Comparison of ENCODE assay signal across 23 mouse cellular contexts in genomic region chr9:113340036-113340435, GRCm38 (mm10).
"Had no signal": no experiment of that assay in that cellular context is flagged by ENCODE, and none has a peak within 500 bp of the region (broad histone marks: within the 10 kb centered on the region; RNA-seq: fewer than 3 reads in every experiment).

No protein-coding gene starts in this region.

- H3K27ac ChIP-seq: heart, adult 2 months; heart, embryonic 13.5 days; heart, embryonic 15.5 days; hindbrain, embryonic 13.5 days; hindbrain, embryonic 15.5 days; hindbrain, postnatal 0 days; intestine, embryonic 15.5 days; kidney, embryonic 15.5 days; kidney, postnatal 0 days; limb, embryonic 13.5 days; limb, embryonic 15.5 days; liver, embryonic 13.5 days had no signal

- H3K4me1 ChIP-seq: heart, embryonic 15.5 days; hindbrain, embryonic 13.5 days; intestine, embryonic 15.5 days; liver, embryonic 13.5 days had no signal

- H3K27me3 ChIP-seq: heart, embryonic 13.5 days; heart, embryonic 15.5 days; hindbrain, embryonic 13.5 days; hindbrain, embryonic 15.5 days; intestine, embryonic 15.5 days; kidney, embryonic 15.5 days; limb, embryonic 13.5 days; limb, embryonic 15.5 days; liver, embryonic 13.5 days had no signal

- H3K9ac ChIP-seq: heart, embryonic 13.5 days; heart, embryonic 15.5 days; hindbrain, embryonic 13.5 days; hindbrain, embryonic 15.5 days; intestine, embryonic 15.5 days; kidney, embryonic 15.5 days; limb, embryonic 13.5 days; limb, embryonic 15.5 days; liver, embryonic 13.5 days had no signal

- H3K4me3 ChIP-seq: heart, adult 2 months; heart, embryonic 13.5 days; heart, embryonic 15.5 days; hindbrain, embryonic 13.5 days; hindbrain, embryonic 15.5 days; intestine, embryonic 15.5 days; kidney, embryonic 15.5 days; limb, embryonic 13.5 days; limb, embryonic 15.5 days; liver, embryonic 13.5 days had no signal

- H3K4me2 ChIP-seq: heart, embryonic 11.5 days; heart, embryonic 13.5 days; heart, embryonic 15.5 days; hindbrain, embryonic 13.5 days; hindbrain, embryonic 15.5 days; intestine, embryonic 15.5 days; kidney, embryonic 15.5 days; limb, embryonic 13.5 days; limb, embryonic 15.5 days; liver, embryonic 13.5 days had no signal

- H3K9me3 ChIP-seq: heart, embryonic 13.5 days; heart, embryonic 15.5 days; hindbrain, embryonic 13.5 days; hindbrain, embryonic 15.5 days; intestine, embryonic 15.5 days; kidney, embryonic 15.5 days; limb, embryonic 13.5 days; limb, embryonic 15.5 days had no signal

- ATAC-seq: hindbrain, postnatal 0 days; intestine, embryonic 15.5 days had no signal

- DNase-seq: gastrocnemius, postnatal 14 days; gastrocnemius, postnatal 36 days; heart, adult 11 months; heart, adult 2 months; heart, postnatal 14 days; heart, postnatal 36 days; kidney, adult 11 months; kidney, postnatal 14 days; layer of hippocampus, adult 9-11 months; layer of hippocampus, postnatal 36 days; left cerebral cortex, postnatal 4 days; liver, embryonic 13.5 days had no signal

- H3K36me3 ChIP-seq: heart, embryonic 13.5 days; heart, embryonic 15.5 days; hindbrain, embryonic 13.5 days; hindbrain, embryonic 15.5 days; intestine, embryonic 15.5 days; kidney, embryonic 15.5 days; limb, embryonic 13.5 days; limb, embryonic 15.5 days; liver, embryonic 13.5 days had no signal
